Mouse (Mus musculus): ENCODE measurements at regions not wholly inside any gene's neighbourhood (a gene's known extent, or its start where the extent isn't known, plus 50 kb on each side); places are given as distances from the start of the nearest gene placed in this dataset.

DNA sequence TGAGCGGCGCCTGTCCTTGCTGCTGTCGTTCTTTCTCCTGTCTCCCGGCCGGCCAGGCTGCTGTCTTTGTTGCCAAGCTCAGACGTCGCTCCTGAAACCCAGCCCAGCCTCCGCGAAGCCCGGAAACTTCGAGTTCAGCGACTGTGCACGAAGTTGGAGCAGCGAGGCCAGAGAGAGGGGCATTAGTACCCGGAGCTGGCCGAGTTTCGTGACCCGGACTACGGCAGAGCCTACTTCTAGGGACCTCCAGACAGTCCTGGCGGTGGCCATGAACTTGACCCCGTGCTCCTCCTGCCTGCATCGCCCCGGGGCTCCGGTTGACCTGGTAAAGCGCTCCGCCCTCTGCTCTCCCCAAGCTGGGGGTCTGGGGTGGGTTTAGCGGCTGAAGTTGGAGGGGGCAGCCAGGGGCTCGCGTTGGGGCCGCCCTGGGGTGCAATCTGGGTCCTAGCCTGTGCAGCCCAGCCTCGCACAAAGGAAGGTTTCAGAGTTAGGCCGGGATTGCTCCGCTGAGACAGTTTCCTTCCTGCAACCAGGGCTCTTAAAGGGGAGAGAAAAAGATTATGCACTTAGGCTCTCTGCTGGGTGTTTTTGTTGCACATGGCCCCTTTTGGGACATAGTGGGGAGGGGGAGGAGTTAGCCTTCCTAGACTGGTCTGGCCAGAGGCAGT lies 63.8 kb upstream of the Wnt7b start:
- no peaks in the 10 kb centered on the region for H3K27me3 ChIP-seq (ENCODE audit: control insufficient read depth, insufficient read depth, low read length)
- H3K4me1 ChIP-seq (replicated peaks; ENCODE audit: control insufficient read depth, insufficient read depth, low read length) = peaks cover 32% of the 10 kb centered on the region
- TF ChIP-seq CTCF (IDR thresholded peaks at IDR 0.05; ENCODE audit: borderline replicate concordance, control insufficient read depth, extremely low read depth, insufficient read depth, low read length, poor library complexity) = peak; percentile 22; the same call in 1 of the 2 replicates
- no peak for TF ChIP-seq POLR2A (IDR thresholded peaks at IDR 0.05; ENCODE audit: control insufficient read depth, extremely low read depth, insufficient read depth, low read length, poor library complexity)
- H3K36me3 ChIP-seq (ENCODE audit: control insufficient read depth, insufficient read depth, low read length) = no peaks in the 10 kb centered on the region
- DNase-seq = peak; percentile 69
- peak overlapping the region; percentile 74 for H3K4me3 ChIP-seq (ENCODE audit: control insufficient read depth, insufficient read depth, low read length)
- under 1% methylated on average over 33 of the region's 33 CpGs for WGBS
- H3K27ac ChIP-seq (ENCODE audit: control insufficient read depth, insufficient read depth, low read length) = peak overlapping the region; percentile 56

DNA sequence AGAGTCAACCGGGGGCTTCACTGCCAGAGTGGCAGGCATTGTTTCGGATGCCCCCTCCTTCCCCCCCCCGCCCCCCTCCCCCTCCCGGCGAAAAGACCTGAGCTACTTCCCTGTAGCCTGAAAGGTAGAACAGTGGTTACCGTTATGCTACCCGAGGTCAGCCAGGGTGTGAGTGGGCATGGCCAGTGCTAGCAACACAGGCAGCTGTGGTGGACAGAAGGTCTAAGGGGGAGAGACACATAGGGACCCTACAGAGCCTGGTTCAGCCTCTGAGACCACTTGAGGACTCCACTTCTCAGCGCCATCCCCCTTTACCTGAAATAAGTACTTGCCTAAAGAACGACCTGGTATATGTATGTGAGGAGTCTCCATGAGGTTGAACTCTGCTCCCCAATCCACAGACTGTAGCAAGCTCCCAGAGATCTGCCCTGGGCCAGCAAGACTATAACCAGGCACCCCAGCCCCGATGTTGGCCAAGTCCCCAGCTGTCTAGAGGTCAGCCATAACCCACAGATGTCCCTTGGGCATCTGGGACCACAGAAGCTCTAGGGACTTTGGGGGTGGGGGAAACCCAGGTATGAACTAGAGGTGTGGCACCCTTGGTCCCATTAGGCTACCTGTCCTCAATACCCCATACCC lies 64.5 kb upstream of the Wnt7b start:
- DNase-seq = no peak
- Histone ChIP-seq H3K4me1 (replicated peaks; ENCODE audit: control insufficient read depth, insufficient read depth, low read length) (peaks cover 32% of the 10 kb centered on the region), H3K4me3 (ENCODE audit: control insufficient read depth, insufficient read depth, low read length) (peak overlapping the region; percentile 74), H3K27me3 (ENCODE audit: control insufficient read depth, insufficient read depth, low read length) (no peaks in the 10 kb centered on the region), H3K36me3 (ENCODE audit: control insufficient read depth, insufficient read depth, low read length) (no peaks in the 10 kb centered on the region), H3K27ac (ENCODE audit: control insufficient read depth, insufficient read depth, low read length) (peak overlapping the region; percentile 56; the same call in 1 of the 2 replicates)
- TF ChIP-seq CTCF (IDR thresholded peaks at IDR 0.05; ENCODE audit: borderline replicate concordance, control insufficient read depth, extremely low read depth, insufficient read depth, low read length, poor library complexity) = no peak
- no peak for TF ChIP-seq POLR2A (IDR thresholded peaks at IDR 0.05; ENCODE audit: control insufficient read depth, extremely low read depth, insufficient read depth, low read length, poor library complexity)
- 16% methylated on average over 9 of the region's 10 CpGs for WGBS

DNA sequence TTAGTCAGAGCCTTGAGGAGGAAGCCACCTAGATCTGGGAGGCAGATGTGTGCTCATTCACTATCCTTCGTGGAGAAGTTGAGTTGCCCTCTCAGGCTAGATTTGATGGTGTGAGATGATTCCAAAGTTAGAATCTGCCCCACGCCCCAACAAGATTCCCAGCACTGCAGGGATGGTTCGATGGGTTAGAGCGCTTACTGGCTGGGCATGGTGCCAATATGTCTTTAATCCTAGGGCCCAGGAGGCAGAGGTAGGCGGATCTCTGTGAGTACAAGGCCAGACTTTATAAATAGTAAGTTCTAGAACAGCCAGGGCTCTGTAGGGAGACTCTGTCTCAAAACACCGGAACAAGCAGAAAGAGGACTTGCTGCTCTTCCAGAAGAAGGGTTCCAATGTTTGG lies 65.3 kb upstream of the Wnt7b start:
- TF ChIP-seq CTCF (IDR thresholded peaks at IDR 0.05; ENCODE audit: borderline replicate concordance, control insufficient read depth, extremely low read depth, insufficient read depth, low read length, poor library complexity) (no peak), POLR2A (IDR thresholded peaks at IDR 0.05; ENCODE audit: control insufficient read depth, extremely low read depth, insufficient read depth, low read length, poor library complexity) (no peak)
- no peaks in the 10 kb centered on the region for H3K36me3 ChIP-seq (ENCODE audit: control insufficient read depth, insufficient read depth, low read length)
- no peaks in the 10 kb centered on the region for H3K27me3 ChIP-seq (ENCODE audit: control insufficient read depth, insufficient read depth, low read length)
- no peak for DNase-seq
- peaks cover 35% of the 10 kb centered on the region for H3K4me1 ChIP-seq (replicated peaks; ENCODE audit: control insufficient read depth, insufficient read depth, low read length)
- H3K4me3 ChIP-seq (ENCODE audit: control insufficient read depth, insufficient read depth, low read length) = no peak overlapping the region
- WGBS = 62% methylated on average over 6 of the region's 6 CpGs
- H3K27ac ChIP-seq (ENCODE audit: control insufficient read depth, insufficient read depth, low read length) = no peak overlapping the region

DNA sequence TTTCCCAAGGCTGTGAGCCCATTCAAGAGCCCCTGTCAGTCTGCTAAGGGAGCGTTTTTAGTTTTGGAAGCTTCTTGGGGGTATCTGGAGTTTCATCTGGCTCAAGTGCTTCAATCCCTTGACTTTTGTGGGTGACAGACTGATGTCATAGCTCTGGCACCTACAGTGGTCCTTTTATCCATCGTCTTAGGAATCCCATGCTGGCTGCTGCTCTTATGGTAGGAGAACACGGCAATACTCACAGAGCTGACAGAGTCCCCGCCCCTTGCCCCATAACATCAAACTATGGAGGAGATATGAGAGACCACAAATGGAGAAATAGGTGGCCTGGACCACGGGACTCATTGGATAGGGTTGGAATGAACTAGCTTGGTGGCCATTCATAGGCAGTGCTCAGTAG lies 68.0 kb upstream of the Wnt7b start:
- Histone ChIP-seq H3K4me3 (ENCODE audit: control insufficient read depth, insufficient read depth, low read length) (no peak overlapping the region), H3K27me3 (ENCODE audit: control insufficient read depth, insufficient read depth, low read length) (no peaks in the 10 kb centered on the region), H3K36me3 (ENCODE audit: control insufficient read depth, insufficient read depth, low read length) (no peaks in the 10 kb centered on the region), H3K27ac (ENCODE audit: control insufficient read depth, insufficient read depth, low read length) (no peak overlapping the region), H3K4me1 (replicated peaks; ENCODE audit: control insufficient read depth, insufficient read depth, low read length) (peaks cover 49% of the 10 kb centered on the region)
- no peak for DNase-seq
- TF ChIP-seq CTCF (IDR thresholded peaks at IDR 0.05; ENCODE audit: borderline replicate concordance, control insufficient read depth, extremely low read depth, insufficient read depth, low read length, poor library complexity) (no peak), POLR2A (IDR thresholded peaks at IDR 0.05; ENCODE audit: control insufficient read depth, extremely low read depth, insufficient read depth, low read length, poor library complexity) (no peak)
- 92% methylated on average over 5 of the region's 5 CpGs for WGBS

DNA sequence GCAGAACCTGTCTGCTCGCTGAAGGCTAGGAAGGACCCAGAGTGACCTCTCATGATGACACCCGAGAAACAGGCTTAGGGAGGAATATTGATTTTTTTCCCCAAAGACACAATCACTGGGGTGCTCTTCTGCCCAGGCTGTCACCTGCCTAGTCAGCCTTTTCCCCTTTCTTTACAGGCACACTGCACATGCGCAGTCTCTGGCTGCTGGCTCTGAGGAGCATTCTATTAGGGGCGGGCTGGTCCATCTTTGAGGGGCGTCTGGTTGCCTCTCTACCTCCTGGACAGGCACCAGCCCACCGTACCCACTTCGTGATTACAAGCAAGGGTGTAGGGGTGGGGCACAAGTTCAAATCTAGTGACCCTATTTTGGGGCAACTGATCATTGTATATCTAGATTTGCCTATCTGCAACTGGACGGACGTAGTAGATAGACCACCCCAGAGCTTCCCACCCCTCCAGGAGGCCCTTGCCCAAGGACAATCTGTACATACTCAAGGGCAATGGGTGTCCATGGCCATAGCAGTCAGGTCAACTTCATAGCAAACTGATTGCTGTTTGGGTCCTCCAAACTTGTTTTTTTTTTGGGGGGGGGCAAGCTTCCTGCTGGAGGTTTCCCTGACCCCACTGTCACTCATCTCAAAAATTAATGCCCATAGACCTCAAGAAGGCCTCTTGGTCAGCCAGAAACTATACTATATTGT lies 69.6 kb upstream of the Wnt7b start:
- no peaks in the 10 kb centered on the region for H3K36me3 ChIP-seq (ENCODE audit: control insufficient read depth, insufficient read depth, low read length)
- no peak overlapping the region for H3K27ac ChIP-seq (ENCODE audit: control insufficient read depth, insufficient read depth, low read length)
- no peaks in the 10 kb centered on the region for H3K27me3 ChIP-seq (ENCODE audit: control insufficient read depth, insufficient read depth, low read length)
- H3K4me1 ChIP-seq (replicated peaks; ENCODE audit: control insufficient read depth, insufficient read depth, low read length) = peaks cover 50% of the 10 kb centered on the region
- H3K4me3 ChIP-seq (ENCODE audit: control insufficient read depth, insufficient read depth, low read length) = no peak overlapping the region
- 97% methylated on average over 9 of the region's 9 CpGs for WGBS
- DNase-seq = no peak
- no peak for TF ChIP-seq CTCF (IDR thresholded peaks at IDR 0.05; ENCODE audit: borderline replicate concordance, control insufficient read depth, extremely low read depth, insufficient read depth, low read length, poor library complexity)
- no peak for TF ChIP-seq POLR2A (IDR thresholded peaks at IDR 0.05; ENCODE audit: control insufficient read depth, extremely low read depth, insufficient read depth, low read length, poor library complexity)

DNA sequence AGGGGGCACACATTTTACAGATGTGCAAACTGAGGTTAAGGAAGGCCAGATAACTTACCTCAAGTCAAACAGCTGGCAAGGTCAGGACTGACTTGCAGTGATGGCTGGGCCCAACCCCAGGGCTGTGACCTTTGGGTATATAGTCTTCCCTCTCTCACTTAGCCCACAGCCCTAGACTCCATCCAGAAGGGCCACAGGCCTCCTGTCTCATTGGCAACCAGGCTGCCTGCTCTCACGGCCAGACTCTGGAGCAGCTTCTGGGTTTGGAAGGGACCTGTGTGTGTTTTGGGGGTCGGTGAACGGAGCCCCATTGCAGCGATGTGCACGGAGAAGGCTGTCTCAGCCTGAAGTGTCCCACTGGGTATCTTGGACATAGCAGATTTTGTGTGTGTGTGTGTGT lies 70.2 kb upstream of the Wnt7b start:
- peaks cover 49% of the 10 kb centered on the region for H3K4me1 ChIP-seq (replicated peaks; ENCODE audit: control insufficient read depth, insufficient read depth, low read length)
- no peaks in the 10 kb centered on the region for H3K27me3 ChIP-seq (ENCODE audit: control insufficient read depth, insufficient read depth, low read length)
- DNase-seq = no peak
- H3K4me3 ChIP-seq (ENCODE audit: control insufficient read depth, insufficient read depth, low read length) = no peak overlapping the region
- WGBS = 92% methylated on average over 5 of the region's 5 CpGs
- no peaks in the 10 kb centered on the region for H3K36me3 ChIP-seq (ENCODE audit: control insufficient read depth, insufficient read depth, low read length)
- TF ChIP-seq CTCF (IDR thresholded peaks at IDR 0.05; ENCODE audit: borderline replicate concordance, control insufficient read depth, extremely low read depth, insufficient read depth, low read length, poor library complexity) = no peak
- TF ChIP-seq POLR2A (IDR thresholded peaks at IDR 0.05; ENCODE audit: control insufficient read depth, extremely low read depth, insufficient read depth, low read length, poor library complexity) = no peak
- H3K27ac ChIP-seq (ENCODE audit: control insufficient read depth, insufficient read depth, low read length) = no peak overlapping the region
